Mouse (Mus musculus): ENCODE data around the gene Gm45213.
A peak's percentile ranks its signal among the peaks of the same experiment; 100 is the strongest.

Gm45213 gene

GRCm38 (mm10) chr7:66043552-66044459, at the start of gene Gm45213:
Gene Gm45213 (plus strand): TSS chr7:66043602.
- peak; percentile 88 for DNase-seq

- DNase-seq, result peak; percentile 60
Measured at GRCm38 (mm10) chr7:66001035-66001754, 42.2 kb upstream of the Gm45213 start.

GRCm38 (mm10) chr7:66001797-66002196, 41.6 kb upstream of the Gm45213 start:
- no peak for DNase-seq

- no peak for DNase-seq
Measured at GRCm38 (mm10) chr7:66003447-66003846, 40.0 kb upstream of the Gm45213 start.

- no peak for DNase-seq
Measured at GRCm38 (mm10) chr7:66003865-66004638, 39.4 kb upstream of the Gm45213 start.

- DNase-seq, result no peak
Measured at GRCm38 (mm10) chr7:66005066-66005465, 38.3 kb upstream of the Gm45213 start.

- DNase-seq, result peak; percentile 97
Measured at GRCm38 (mm10) chr7:66008161-66008891, 35.1 kb upstream of the Gm45213 start.

GRCm38 (mm10) chr7:66008892-66009273, 34.5 kb upstream of the Gm45213 start:
- no peak for DNase-seq

- DNase-seq, result no peak
Measured at GRCm38 (mm10) chr7:66010518-66010917, 32.9 kb upstream of the Gm45213 start.

- no peak for DNase-seq
Measured at GRCm38 (mm10) chr7:66027747-66028146, 15.7 kb upstream of the Gm45213 start.

GRCm38 (mm10) chr7:66028766-66029512, 14.5 kb upstream of the Gm45213 start:
- DNase-seq, result no peak

GRCm38 (mm10) chr7:66036809-66037208, 6.6 kb upstream of the Gm45213 start:
- DNase-seq, result no peak

- DNase-seq, result peak; percentile 64
Measured at GRCm38 (mm10) chr7:66038261-66038660, 5.1 kb upstream of the Gm45213 start.

GRCm38 (mm10) chr7:66038730-66039129, 4.7 kb upstream of the Gm45213 start:
- DNase-seq, result peak; percentile 84

- no peak for DNase-seq
Measured at GRCm38 (mm10) chr7:66040026-66040814, 3.2 kb upstream of the Gm45213 start.

- no peak for DNase-seq
Measured at GRCm38 (mm10) chr7:66044617-66045016, 1.2 kb downstream of the Gm45213 start.

- DNase-seq, result no peak
Measured at GRCm38 (mm10) chr7:66046921-66047918, 3.8 kb downstream of the Gm45213 start.

- no peak for DNase-seq
Measured at GRCm38 (mm10) chr7:66047975-66048374, 4.6 kb downstream of the Gm45213 start.

- DNase-seq, result no peak
Measured at GRCm38 (mm10) chr7:66048446-66049230, 5.2 kb downstream of the Gm45213 start.
